Mouse (Mus musculus): ENCODE results near the gene Hist1h2bg. TPM values are rescaled to one million over a fixed set of nuclear protein-coding genes. Genes with fewer than 3 reads are reported as not detected.
A peak's percentile ranks its signal among the peaks of the same experiment; 100 is the strongest.
"Not testable (repeated sequence)": the region's sequence is repeated elsewhere in the genome, so short reads cannot be mapped to it uniquely, and the experiment has no call there.

The Hist1h2bg gene
- polyA plus RNA-seq, 1 experiment: 109 TPM

DNA sequence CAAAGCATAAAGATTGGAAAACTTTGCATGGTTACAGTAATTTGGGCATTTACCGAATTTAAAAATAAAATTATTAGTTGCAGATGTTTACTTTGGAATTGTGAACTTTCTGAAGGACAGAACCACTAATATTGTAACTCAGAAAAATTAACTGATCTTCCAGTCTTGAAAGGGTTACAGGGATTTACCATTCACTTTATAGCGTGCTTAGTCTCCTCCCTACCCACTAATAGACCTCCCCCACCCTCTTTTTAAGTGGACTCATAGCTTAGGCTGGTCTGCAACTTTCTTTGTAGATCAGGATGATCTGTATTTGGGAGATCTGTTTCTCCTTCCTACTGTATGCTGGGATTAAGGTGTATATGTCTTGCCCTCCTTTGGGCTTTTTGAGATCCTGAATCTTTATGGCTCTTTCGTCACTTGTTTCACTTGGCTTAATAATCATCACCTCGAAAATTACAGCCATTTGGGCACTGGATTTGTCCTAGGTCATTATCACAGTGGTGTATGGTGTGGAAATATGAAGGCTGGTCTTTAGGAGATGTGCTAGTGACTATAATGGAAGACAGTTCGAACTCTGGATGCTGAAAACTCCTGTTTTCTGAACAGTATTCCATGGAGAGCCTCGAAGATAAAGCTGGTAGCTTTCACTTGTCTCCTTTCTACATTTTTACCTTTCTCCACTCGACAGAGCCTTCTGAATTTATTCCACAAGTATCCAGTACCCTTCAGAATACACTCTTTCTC, 34.9 kb upstream of the Hist1h2bg start:
- TF ChIP-seq CTCF (IDR thresholded peaks at IDR 0.05; ENCODE audit: control insufficient read depth, insufficient read depth, low read length) (no peak), POLR2A (IDR thresholded peaks at IDR 0.05; ENCODE audit: borderline replicate concordance, control insufficient read depth, low read depth, low read length) (no peak)
- Histone ChIP-seq H3K27ac (ENCODE audit: control insufficient read depth, insufficient read depth, low read depth, low read length, poor library complexity) (no peak overlapping the region; the same call in 1 of the 2 replicates), H3K4me1 (ENCODE audit: control insufficient read depth, insufficient read depth, low read length) (peaks cover 1% of the 10 kb centered on the region; the same call in 1 of the 2 replicates), H3K4me3 (replicated peaks; ENCODE audit: control insufficient read depth, low read depth, low read length) (peak overlapping the region; percentile 68)
- WGBS: 31% methylated on average over 7 of the region's 7 CpGs

DNA sequence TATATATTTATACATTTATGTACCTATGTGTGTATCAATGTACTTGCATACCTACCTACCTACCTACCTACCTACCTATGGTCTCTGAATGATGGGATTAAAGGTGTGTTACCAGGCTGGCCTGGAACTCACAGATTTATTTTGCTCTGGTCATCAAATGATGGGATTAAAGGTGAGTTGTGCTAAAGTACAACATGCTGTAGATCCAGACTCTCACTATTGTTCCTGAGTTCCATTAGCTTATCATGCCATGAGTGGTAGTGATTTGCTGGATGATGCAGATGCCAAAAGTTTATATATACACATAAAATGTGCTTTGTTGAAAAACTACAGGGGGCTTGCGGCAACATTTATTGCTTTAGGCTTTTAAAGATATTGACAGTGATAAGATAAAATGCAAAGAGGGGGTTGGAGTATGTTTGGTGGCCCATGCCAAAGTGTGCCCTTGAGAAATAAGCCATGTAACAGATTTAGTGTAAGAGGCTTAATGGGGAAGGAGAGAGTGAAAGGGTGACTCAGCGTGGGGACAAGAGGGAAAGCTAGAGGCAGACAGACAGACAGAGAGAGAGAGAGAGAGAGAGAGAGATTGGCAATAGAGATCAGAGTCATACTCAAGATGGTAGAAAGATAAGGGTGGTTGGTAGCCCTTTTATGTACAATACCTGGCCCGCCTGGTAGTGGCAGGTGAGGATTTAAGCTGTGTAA, 34.0 kb upstream of the Hist1h2bg start:
- H3K27ac ChIP-seq (ENCODE audit: control insufficient read depth, insufficient read depth, low read depth, low read length, poor library complexity): no peak overlapping the region
- TF ChIP-seq POLR2A (IDR thresholded peaks at IDR 0.05; ENCODE audit: borderline replicate concordance, control insufficient read depth, low read depth, low read length): no peak
- no peak for TF ChIP-seq CTCF (IDR thresholded peaks at IDR 0.05; ENCODE audit: control insufficient read depth, insufficient read depth, low read length)
- peaks cover 1% of the 10 kb centered on the region; the same call in 1 of the 2 replicates for H3K4me1 ChIP-seq (ENCODE audit: control insufficient read depth, insufficient read depth, low read length)
- peak overlapping the region; percentile 29 for H3K4me3 ChIP-seq (replicated peaks; ENCODE audit: control insufficient read depth, low read depth, low read length)
- 69% methylated on average over 3 of the region's 3 CpGs for WGBS

DNA sequence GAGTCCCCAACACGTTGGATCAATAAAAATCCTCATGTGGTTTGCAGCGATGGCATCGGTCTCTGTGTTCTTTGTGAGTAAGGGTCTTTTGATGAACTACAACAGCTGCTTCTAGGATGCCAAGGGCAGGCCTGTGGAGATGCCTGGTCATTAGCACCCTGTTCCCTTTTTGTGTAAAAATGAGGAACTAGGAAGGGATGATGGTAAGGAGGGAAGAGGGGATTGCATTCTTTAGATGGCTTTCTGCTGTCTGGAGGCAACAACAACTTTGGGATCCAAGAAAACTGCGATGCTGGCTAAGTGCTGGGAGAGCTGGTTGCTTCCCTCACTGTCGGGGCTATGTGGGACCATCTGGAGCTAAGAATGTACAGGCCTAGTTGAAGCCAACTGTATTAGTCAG, 32.9 kb upstream of the Hist1h2bg start:
- TF ChIP-seq POLR2A (IDR thresholded peaks at IDR 0.05; ENCODE audit: borderline replicate concordance, control insufficient read depth, low read depth, low read length): no peak
- TF ChIP-seq CTCF (IDR thresholded peaks at IDR 0.05; ENCODE audit: control insufficient read depth, insufficient read depth, low read length): no peak
- Histone ChIP-seq H3K4me1 (ENCODE audit: control insufficient read depth, insufficient read depth, low read length) (no peaks in the 10 kb centered on the region), H3K27ac (ENCODE audit: control insufficient read depth, insufficient read depth, low read depth, low read length, poor library complexity) (no peak overlapping the region), H3K4me3 (replicated peaks; ENCODE audit: control insufficient read depth, low read depth, low read length) (no peak overlapping the region)
- 77% methylated on average over 5 of the region's 5 CpGs for WGBS

DNA sequence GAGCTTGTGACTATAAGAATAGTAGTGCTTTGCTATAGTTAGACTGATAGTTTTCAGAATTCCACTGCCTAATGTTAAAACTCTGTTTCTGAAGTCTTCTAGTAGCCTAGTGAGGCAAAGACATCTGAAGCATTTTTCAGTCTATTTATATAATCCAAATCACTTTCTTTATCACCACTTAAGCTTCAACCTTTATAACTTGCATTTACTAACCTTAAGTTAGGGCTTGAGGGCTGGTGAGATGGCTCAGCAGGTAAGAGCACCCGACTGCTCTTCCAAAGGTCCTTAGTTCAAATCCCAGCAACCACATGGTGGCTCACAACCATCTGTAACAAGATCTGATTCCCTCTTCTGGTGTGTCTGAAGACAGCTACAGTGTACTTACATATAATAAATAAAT, 31.4 kb upstream of the Hist1h2bg start:
- not testable (repeated sequence) for H3K4me3 ChIP-seq (replicated peaks; ENCODE audit: control insufficient read depth, low read depth, low read length); H3K4me1 ChIP-seq (ENCODE audit: control insufficient read depth, insufficient read depth, low read length); H3K27ac ChIP-seq (ENCODE audit: control insufficient read depth, insufficient read depth, low read depth, low read length, poor library complexity)
- WGBS: 65% methylated on average over 1 of the region's 1 CpGs

DNA sequence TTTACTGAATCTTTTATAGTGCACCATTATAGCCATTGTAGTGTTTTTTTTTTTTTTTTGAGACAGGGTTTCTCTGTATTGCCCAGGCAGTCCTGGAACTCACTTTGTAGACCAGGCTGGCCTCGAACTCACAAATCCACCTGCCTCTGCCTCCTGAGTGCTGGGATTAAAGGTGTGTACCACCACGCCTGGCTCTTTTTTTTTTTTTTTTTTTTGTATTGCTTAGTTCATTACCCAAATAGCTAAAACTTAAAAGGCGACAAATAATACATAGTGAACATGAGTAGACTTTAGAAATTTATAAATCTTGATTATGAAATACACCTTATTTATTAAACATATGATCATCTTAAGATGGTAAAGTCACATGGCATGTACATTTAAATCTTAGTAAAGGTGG, 29.7 kb upstream of the Hist1h2bg start:
- 76% methylated on average over 3 of the region's 3 CpGs for WGBS

DNA sequence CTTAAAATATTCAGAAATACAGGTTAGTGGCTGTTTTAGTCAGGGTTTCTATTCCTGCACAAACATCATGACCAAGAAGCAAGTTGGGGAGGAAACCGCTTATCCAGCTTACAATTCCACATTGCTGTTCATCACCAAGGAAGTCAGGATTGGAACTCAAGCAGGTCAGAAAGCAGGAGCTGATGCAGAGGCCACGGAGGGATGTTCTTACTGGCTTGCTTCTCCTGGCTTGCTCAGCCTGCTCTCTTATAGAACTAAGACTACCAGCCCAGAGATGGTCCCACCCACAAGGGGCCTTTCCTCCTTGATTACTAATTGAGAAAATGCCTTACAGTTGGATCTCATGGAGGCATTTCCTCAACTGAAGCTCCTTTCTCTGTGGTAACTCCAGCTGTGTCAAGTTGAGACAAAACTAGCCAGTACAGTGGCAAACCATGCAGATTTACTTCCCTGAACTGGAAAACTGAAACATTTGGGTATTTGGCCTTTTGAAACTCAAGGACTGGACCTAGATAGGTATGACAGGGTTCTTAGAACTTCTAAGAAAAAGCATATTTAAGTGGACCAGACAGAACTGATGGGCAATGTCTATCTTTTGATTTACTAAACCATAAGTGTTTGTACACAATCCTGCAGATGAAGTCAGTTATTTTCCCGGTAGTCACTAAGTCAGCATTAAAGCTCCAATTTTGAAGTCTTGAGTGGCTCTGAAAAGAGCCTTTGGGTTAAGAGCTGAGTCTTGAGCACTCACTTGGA, 28.8 kb upstream of the Hist1h2bg start:
- WGBS: 19% methylated on average over 3 of the region's 3 CpGs
- H3K4me1 ChIP-seq (ENCODE audit: control insufficient read depth, insufficient read depth, low read length): not testable (repeated sequence)
- peak overlapping the region; percentile 78 for H3K4me3 ChIP-seq (replicated peaks; ENCODE audit: control insufficient read depth, low read depth, low read length)
- H3K27ac ChIP-seq (ENCODE audit: control insufficient read depth, insufficient read depth, low read depth, low read length, poor library complexity): peak overlapping the region; percentile 98

More for the DNA sequence above, 29.7 kb upstream of the Hist1h2bg start:
- no peaks in the 10 kb centered on the region for H3K4me1 ChIP-seq (ENCODE audit: control insufficient read depth, insufficient read depth, low read length)
- H3K27ac ChIP-seq (ENCODE audit: control insufficient read depth, insufficient read depth, low read depth, low read length, poor library complexity): no peak overlapping the region
- TF ChIP-seq POLR2A (IDR thresholded peaks at IDR 0.05; ENCODE audit: borderline replicate concordance, control insufficient read depth, low read depth, low read length) (no peak), CTCF (IDR thresholded peaks at IDR 0.05; ENCODE audit: control insufficient read depth, insufficient read depth, low read length) (no peak)
- no peak overlapping the region for H3K4me3 ChIP-seq (replicated peaks; ENCODE audit: control insufficient read depth, low read depth, low read length)

DNA sequence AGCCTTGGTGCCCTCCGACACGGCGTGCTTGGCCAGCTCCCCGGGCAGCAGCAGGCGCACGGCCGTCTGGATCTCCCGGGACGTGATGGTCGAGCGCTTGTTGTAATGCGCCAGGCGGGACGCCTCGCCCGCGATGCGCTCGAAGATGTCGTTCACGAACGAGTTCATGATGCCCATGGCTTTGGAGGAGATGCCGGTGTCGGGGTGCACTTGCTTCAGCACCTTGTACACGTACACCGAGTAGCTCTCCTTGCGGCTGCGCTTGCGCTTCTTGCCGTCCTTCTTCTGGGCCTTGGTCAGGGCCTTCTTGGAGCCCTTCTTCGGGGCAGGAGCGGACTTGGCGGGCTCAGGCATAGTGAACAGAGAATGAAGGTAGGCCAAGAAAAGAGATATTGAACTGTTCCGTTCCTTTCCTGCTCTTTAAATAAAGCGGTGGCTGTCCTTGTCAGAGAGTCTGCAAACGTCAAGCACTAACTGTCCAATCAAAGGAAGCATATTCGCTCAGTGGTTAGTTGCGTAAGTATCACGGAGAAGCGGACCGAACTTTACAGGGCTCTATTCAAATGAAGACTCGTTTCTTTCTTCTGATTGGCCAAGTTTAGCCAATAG, 28.1 kb upstream of the Hist1h2bg start, which contains the start of gene Hist1h2bh:
Gene Hist1h2bh, minus strand, starts transcription at position 394 of the 609 bp plus-strand sequence.
- peak within 1 kb of the TSS; percentile 78 for H3K4me3 ChIP-seq (replicated peaks; ENCODE audit: control insufficient read depth, low read depth, low read length)
- peak within 1 kb of the TSS; percentile 98 for H3K27ac ChIP-seq (ENCODE audit: control insufficient read depth, insufficient read depth, low read depth, low read length, poor library complexity)
- not testable (repeated sequence) for H3K4me1 ChIP-seq (ENCODE audit: control insufficient read depth, insufficient read depth, low read length)
- WGBS: under 1% methylated on average over 42 of the region's 42 CpGs
- TF ChIP-seq POLR2A (IDR thresholded peaks at IDR 0.05; ENCODE audit: borderline replicate concordance, control insufficient read depth, low read depth, low read length): peak; percentile 92
